Mouse (Mus musculus) layer of hippocampus, postnatal 10 days (tissue): ENCODE results near the gene 4933434E20Rik. TPM values are rescaled to one million over a fixed set of nuclear protein-coding genes. Genes with fewer than 3 reads are reported as not detected.

Experiments used
- microRNA-seq, 2 experiments: library from miRNA; unstranded; fragments of <30 nt; microRNA quantifications; one replicate each; pipeline ENCODE4 v1.2.0; 2021
- total RNA-seq, 2 experiments: library from RNA; stranded (reverse); gene quantifications; 2 replicates each; pipeline ENCODE4 v1.2.3; 2021

The 4933434E20Rik gene
- total RNA-seq, 2 experiments from 2014 or later: 83.5 to 91.6 TPM

Small RNA genes lying within 50 kb of the gene (microRNA-seq; reads per million reads assigned to microRNA genes)
- gene Mir190b (3.1 to 5.8 reads per million in 2 experiments), gene Mir7669 (0 to 1.6 reads per million in 2 experiments)

Other genes with a start within 250 kb of the 4933434E20Rik start
- gene She, start 220.3 kb upstream of the 4933434E20Rik start, total RNA-seq: 1 to 10 TPM; 4.0 to 4.2 TPM
- gene Il6ra, start 138.4 kb upstream of the 4933434E20Rik start, total RNA-seq: 1 to 10 TPM; 4.2 to 4.7 TPM
- 10 to 100 TPM; 79.5 to 90.1 TPM for gene Atp8b2, start 88.1 kb upstream of the 4933434E20Rik start, total RNA-seq
- 10 to 100 TPM; 60.7 to 67.3 TPM for gene Hax1, start 52.9 kb upstream of the 4933434E20Rik start, total RNA-seq
- 100 to 1,000 TPM; 146 to 188 TPM for gene Ubap2l, start 992 bp downstream of the 4933434E20Rik start, total RNA-seq
- 100 to 1,000 TPM; 245 to 256 TPM for gene Tpm3, start 21.0 kb downstream of the 4933434E20Rik start, total RNA-seq
- under 1 TPM; 0.36 to 0.50 TPM for gene Nup210l, start 52.5 kb downstream of the 4933434E20Rik start, total RNA-seq
- gene Rps27, start 162.0 kb downstream of the 4933434E20Rik start, total RNA-seq: 100 to 1,000 TPM; 800 to 858 TPM
- gene Rab13, start 162.1 kb downstream of the 4933434E20Rik start, total RNA-seq: 10 to 100 TPM; 10.3 to 10.8 TPM
- gene Jtb, start 180.0 kb downstream of the 4933434E20Rik start, total RNA-seq: 10 to 100 TPM; 50.2 to 59.4 TPM
- gene Creb3l4, start 191.9 kb downstream of the 4933434E20Rik start, total RNA-seq: not detected
- 10 to 100 TPM; 48.6 to 52.3 TPM for gene Slc39a1, start 196.5 kb downstream of the 4933434E20Rik start, total RNA-seq
- gene Crtc2, start 202.5 kb downstream of the 4933434E20Rik start, total RNA-seq: 10 to 100 TPM; 29.8 to 34.6 TPM
- gene Dennd4b, start 213.5 kb downstream of the 4933434E20Rik start, total RNA-seq: 10 to 100 TPM; 23.1 to 28.8 TPM
- gene Gatad2b, start 241.5 kb downstream of the 4933434E20Rik start, total RNA-seq: 10 to 100 TPM; 79.6 to 94.1 TPM